Mouse (Mus musculus) cerebellum, adult 2 months (tissue): ENCODE measurements at regions not wholly inside any gene's neighbourhood (a gene's known extent, or its start where the extent isn't known, plus 50 kb on each side); places are given as distances from the start of the nearest gene placed in this dataset.
A peak's percentile ranks its signal among the peaks of the same experiment; 100 is the strongest.

Experiments
- DNase-seq, 2 experiments: peaks; one replicate each; pipeline ENCODE4 v3.0.0; 2021
- H3K27ac ChIP-seq: fragments of 200-500 bp; 2 replicates; pipeline ENCODE4 v1.5.1; 2012; ENCODE audit warnings: low read length, control low read depth, inconsistent platforms; ENCODE audit not compliant: insufficient read depth
- H3K27me3 ChIP-seq: fragments of 200-500 bp; 2 replicates; pipeline ENCODE4 v1.6.1; 2012; ENCODE audit warnings: inconsistent platforms, mild to moderate bottlenecking, low read length, moderate library complexity; ENCODE audit not compliant: control insufficient read depth, insufficient read depth
- H3K4me1 ChIP-seq: fragments of 200-500 bp; 2 replicates; pipeline ENCODE4 v1.6.1; 2011; ENCODE audit warnings: low read length; ENCODE audit not compliant: control insufficient read depth, insufficient read depth
- H3K4me3 ChIP-seq: fragments of 200-500 bp; replicated peaks from 2 replicates; pipeline ENCODE3; 2011; ENCODE audit warnings: mild to moderate bottlenecking, low read depth, low read length, control low read depth; ENCODE audit not compliant: insufficient read depth
- CTCF ChIP-seq: fragments of 200-500 bp; IDR thresholded peaks from 2 replicates; pipeline ENCODE4 v1.5.1; 2011; ENCODE audit warnings: low read depth, mild to moderate bottlenecking, control low read depth, low read length, moderate library complexity, borderline replicate concordance; ENCODE audit not compliant: insufficient read depth
- POLR2A ChIP-seq: fragments of 200-500 bp; IDR thresholded peaks from 2 replicates; pipeline ENCODE4 v1.6.1; 2011; ENCODE audit warnings: low read length, control low read depth, borderline replicate concordance; ENCODE audit not compliant: insufficient read depth
- WGBS: fragments of 180-500 bp; shearing (Covaris S2); methylation state at CpG from one replicate; pipeline ENCODE4 v1.1.7; 2018; 5-methylcytosine and 5-hydroxymethylcytosine counted together

DNA sequence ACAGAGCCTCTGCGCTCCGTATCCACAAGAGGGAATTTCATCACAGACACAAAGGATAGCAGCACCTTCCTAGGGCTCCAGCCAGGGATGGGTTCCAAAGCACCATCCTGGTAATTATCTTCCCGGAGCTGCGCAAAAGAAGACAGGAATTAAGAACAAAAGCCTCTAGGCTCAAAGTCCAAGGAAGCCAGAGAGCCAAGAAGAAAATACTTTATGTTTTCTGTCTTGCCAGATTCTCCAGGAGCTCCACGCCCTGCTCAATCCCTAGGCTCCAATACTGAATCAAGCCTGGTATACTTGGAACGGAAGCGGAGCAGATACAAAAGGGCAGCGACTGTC lies 54.4 kb downstream of the Irf2bpl start:
- TF ChIP-seq CTCF (no peak), POLR2A (no peak)
- Histone ChIP-seq H3K27ac (no peak overlapping the region), H3K4me3 (no peak overlapping the region), H3K4me1 (peaks cover 28% of the 10 kb centered on the region), H3K27me3 (no peaks in the 10 kb centered on the region)
- WGBS = 78% methylated on average over 8 of the region's 8 CpGs
- DNase-seq = no peak

DNA sequence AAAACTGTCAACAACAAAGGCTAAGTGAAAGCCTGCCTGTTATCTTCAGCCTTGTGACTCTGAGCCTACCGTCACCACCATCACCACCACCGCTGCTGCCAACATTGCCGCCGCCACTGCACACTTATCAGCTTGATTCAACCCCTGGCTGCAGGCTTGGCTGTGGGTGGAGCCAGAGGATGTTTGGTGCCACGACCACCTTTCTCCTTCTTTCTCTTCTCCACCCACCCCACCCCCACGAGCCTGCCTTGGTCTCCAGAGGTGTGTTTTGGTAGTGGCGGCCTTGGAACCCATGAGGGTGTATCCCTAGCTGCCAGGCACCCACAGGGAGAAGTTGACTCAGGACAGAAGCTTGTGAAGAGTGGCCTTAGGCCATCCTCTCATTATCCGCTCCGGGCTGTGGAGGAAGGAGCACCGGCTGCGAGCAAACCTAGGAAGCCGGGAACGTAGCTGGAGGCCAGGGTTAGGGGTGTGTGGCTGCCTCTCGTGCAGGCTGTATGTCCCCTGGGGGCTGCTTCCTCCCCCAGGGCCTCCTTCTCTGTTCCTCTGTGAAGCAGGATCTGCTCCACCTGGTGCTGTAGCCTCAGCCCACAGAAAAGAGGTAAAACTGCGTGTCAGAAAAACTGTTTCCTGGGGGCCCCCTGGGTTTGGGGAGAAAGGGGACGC lies 54.9 kb downstream of the Irf2bpl start:
- Histone ChIP-seq H3K27ac (no peak overlapping the region), H3K4me1 (peaks cover 33% of the 10 kb centered on the region), H3K4me3 (no peak overlapping the region), H3K27me3 (no peaks in the 10 kb centered on the region)
- no peak for DNase-seq
- 92% methylated on average over 16 of the region's 16 CpGs for WGBS
- no peak for TF ChIP-seq POLR2A
- no peak for TF ChIP-seq CTCF

DNA sequence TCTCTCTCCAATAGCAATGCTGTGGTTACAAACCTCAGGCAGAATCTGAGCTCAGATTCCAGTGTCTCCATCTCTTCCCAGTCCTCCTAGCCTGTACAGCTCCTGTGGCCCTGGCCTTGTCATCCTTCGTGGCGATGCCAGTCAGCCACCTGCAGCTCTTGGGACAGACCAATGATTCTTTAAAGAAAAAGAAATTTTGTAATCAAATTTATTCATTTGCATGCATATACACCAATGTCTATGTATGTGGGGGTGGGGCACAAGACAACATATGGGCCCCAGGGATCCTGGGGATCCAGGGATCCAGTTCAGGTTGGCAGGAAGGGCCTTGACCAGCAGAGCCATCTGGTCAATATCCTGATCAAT lies 57.4 kb downstream of the Irf2bpl start:
- no peak overlapping the region for H3K27ac ChIP-seq

DNA sequence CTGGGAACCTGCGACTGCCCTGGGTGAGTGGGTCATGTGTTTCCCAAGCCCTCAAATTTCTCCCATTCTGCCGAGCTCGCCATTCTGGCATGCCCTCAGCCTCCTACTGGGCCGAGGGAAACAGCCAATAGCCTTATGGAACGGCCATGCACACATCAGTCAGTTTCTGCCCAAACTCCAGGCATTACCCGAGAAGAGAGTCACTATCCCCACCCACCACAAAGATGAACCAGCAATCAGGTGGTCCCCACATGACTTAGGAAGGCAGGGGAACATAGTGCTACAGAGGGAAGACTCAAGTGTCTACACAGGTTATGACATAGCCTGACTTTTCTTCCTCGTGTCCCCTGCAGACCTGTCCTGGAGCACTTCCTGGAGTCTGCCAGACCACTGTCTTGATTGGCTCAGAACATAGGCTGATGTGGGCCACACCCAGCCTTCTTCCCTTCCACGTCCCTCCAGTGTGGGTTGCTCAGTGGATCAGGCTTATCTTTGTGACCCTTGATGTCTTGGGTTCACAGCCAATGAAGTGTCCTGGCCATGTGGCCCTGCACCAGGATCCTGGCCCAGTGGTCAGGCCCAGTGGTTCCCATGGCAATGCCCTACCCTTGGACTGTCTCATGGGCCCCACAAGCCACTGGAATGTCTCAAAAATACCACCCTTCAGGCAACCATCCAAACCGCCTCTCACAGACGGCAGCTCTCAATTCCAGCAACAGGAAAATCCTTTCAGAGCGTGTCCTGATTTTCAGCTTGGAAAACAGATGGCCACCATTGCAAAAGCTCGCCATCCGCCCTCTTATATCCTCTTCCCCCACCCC lies 58.0 kb downstream of the Irf2bpl start:
- Histone ChIP-seq H3K4me3 (no peak overlapping the region), H3K27me3 (no peaks in the 10 kb centered on the region), H3K4me1 (peaks cover 26% of the 10 kb centered on the region), H3K27ac (no peak overlapping the region)
- peak; percentile 60 to 63 for DNase-seq
- no peak for TF ChIP-seq CTCF
- no peak for TF ChIP-seq POLR2A
- WGBS = 36% methylated on average over 13 of the region's 13 CpGs

More for the DNA sequence above, 57.4 kb downstream of the Irf2bpl start:
- 51% methylated on average over 2 of the region's 2 CpGs for WGBS
- no peak for TF ChIP-seq CTCF
- TF ChIP-seq POLR2A = no peak
- no peaks in the 10 kb centered on the region for H3K27me3 ChIP-seq
- H3K4me1 ChIP-seq = peaks cover 31% of the 10 kb centered on the region
- H3K4me3 ChIP-seq = no peak overlapping the region
- DNase-seq = no peak

DNA sequence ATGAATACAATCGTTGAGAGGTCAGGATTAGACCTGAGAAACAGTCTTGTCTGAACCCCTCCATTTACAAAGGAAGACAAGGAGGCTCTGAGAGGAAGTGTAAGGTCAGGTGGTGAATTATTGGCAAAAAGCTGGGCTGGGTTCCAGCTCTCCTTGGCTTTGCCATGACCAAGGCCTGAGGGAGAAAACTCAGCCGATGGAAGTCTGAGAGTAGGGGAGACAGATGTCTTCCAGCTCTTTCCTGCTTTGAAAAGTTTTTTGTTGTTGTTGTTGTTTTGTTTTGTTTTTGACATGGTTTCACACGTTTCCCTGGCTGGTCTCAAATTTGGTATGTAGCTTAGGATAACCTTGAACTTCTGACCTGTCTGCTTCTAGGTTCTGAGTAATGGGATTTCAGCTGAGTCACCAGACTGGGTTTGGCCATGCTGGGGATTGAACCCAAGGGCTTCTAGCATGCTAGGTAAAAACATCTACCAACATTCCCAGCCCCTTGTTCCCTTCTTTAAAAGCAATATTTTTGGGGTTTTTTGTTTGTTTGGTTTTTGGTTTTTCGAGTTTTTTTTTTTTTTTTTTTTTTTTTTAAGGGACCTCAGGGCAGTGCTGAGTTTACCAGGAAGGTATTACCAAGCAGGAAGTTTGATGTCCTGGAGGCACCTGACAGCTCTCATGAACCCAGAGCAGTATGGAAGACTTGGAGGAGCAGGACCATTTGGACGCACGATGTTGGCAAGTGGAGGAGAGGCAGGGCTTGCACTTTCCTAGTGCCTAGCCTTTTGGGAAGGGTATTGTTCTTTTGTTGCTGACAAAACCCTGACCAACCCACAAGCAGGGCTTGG lies 58.8 kb downstream of the Irf2bpl start:
- 39% methylated on average over 6 of the region's 6 CpGs for WGBS
- Histone ChIP-seq H3K4me3 (no peak overlapping the region), H3K27ac (no peak overlapping the region), H3K27me3 (no peaks in the 10 kb centered on the region), H3K4me1 (peaks cover 26% of the 10 kb centered on the region)
- DNase-seq = no peak
- TF ChIP-seq POLR2A = no peak
- TF ChIP-seq CTCF = no peak

DNA sequence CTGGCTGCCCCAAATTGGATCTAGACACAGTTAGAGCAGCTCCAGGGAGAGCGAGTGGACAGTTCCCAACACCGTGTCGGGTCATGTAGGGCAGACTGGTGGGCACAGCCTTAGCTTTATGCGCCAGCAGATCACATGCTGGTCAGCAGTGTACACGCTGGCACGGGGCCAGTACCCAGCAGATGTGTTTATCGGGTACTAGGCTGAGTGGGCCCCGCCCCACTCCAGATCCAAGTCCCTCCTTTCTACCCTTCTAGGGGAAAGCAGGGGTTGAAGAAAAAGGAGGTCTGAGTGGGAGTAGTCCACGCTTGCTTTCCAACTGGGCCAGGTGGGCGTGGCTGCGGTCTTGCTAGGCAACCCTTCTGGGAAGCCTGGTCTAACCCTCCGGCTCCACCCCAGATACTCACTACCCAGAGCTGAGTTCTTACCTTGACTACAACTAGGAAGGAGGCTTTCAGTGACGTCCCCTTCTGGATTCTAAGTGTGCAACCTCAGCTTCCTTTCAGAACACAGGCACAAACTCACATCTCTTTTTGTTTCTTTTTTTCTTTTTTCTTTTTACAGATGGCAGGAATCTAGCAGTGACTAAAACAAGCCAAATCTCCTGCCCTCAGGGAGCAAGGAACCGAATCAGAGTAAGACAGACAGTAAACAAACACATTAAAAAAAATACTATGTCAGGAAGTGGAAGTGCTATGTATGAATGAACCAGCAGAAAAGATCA lies 59.6 kb downstream of the Irf2bpl start:
- H3K27me3 ChIP-seq = no peaks in the 10 kb centered on the region
- peak overlapping the region; percentile 78; the same call in 1 of the 2 replicates for H3K27ac ChIP-seq
- DNase-seq = peak; percentile 60 to 64
- WGBS = 23% methylated on average over 14 of the region's 14 CpGs
- H3K4me3 ChIP-seq = no peak overlapping the region
- H3K4me1 ChIP-seq = peaks cover 26% of the 10 kb centered on the region
- TF ChIP-seq CTCF (no peak), POLR2A (no peak)

DNA sequence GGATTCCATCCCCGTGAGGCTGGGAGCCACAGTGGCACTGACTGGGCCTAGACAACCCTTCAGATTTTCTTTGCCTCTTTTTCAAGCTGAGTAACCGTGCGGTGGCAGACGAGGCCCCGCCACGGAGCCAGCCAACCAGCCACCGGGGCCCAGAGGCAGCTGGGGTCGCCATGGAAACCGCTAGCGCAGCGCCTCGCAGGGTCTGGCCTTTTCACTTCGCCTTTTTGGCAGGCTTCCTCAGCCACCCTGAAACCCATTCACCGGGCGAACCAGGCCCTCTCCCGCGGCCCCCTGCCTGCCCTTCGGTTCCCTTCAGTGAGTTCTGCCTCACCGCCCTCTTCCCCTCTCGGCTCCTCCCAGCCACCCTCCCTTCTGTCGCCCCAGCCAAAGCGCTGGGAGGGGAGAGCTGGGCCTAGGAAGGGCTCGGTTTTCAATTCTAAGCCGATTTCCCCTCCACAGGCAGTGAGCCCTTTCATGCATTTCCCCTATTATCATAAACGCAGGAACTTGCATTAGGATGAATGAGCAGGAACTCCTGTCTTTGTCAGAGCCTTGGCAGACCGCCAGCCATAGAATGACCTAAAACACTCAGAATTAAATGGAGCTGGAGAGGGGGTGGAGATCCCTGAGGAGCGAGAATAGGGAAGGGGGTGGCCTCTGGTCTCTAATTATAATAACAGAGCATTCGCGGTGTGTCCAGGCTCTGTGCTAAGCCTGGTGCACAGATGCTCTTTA lies 60.6 kb downstream of the Irf2bpl start:
- Histone ChIP-seq H3K4me1 (peaks cover 26% of the 10 kb centered on the region), H3K4me3 (peak overlapping the region; percentile 42)

More for the DNA sequence above, 60.6 kb downstream of the Irf2bpl start:
- Histone ChIP-seq H3K27me3 (no peaks in the 10 kb centered on the region), H3K27ac (peak overlapping the region; percentile 78)
- TF ChIP-seq CTCF (no peak), POLR2A (no peak)
- peak; percentile 83 for DNase-seq
- 3% methylated on average over 29 of the region's 29 CpGs for WGBS
